Mouse (Mus musculus) left cerebral cortex, adult 8-10 months (tissue): ENCODE data around the gene Cngb1. TPM values are rescaled to one million over a fixed set of nuclear protein-coding genes. Genes with fewer than 3 reads are reported as not detected.

Experiments
- DNase-seq, 2 experiments: peaks; one replicate each; pipeline ENCODE4 v3.0.0; 2022; ENCODE audit warnings: low spot score in 2 of 2
- total RNA-seq, 4 experiments: library from RNA; stranded (reverse); gene quantifications; 2 replicates each; pipeline ENCODE4 v1.2.4; 2022

The Cngb1 gene
- total RNA-seq, 4 experiments from 2014 or later, result 0.25 to 0.53 (median 0.49) TPM

- no peak for DNase-seq
Observed at GRCm38 (mm10) chr8:95201491-95201890, 104.9 kb downstream of the Cngb1 start.

- DNase-seq, result no peak
Observed at GRCm38 (mm10) chr8:95200001-95200405, 106.4 kb downstream of the Cngb1 start.

GRCm38 (mm10) chr8:95195728-95196127, 110.7 kb downstream of the Cngb1 start:
- no peak for DNase-seq

- DNase-seq, result no peak
Observed at GRCm38 (mm10) chr8:95191497-95192175, 114.7 kb downstream of the Cngb1 start.

Other genes starting within 250 kb of the Cngb1 start
- gene Katnb1, start 225.4 kb downstream of the Cngb1 start, total RNA-seq, result 10 to 100 TPM; 46.1 to 50.9 (median 47.7) TPM
- 10 to 100 TPM; 52.8 to 71.1 (median 56.8) TPM for gene Kifc3, start 103.8 kb downstream of the Cngb1 start, total RNA-seq
- gene Tepp, start 4.0 kb upstream of the Cngb1 start, total RNA-seq, result not detected
- gene Zfp319, start 25.4 kb upstream of the Cngb1 start, total RNA-seq, result 10 to 100 TPM; 14.7 to 16.3 (median 15.3) TPM
- gene Usb1, start 25.7 kb upstream of the Cngb1 start, total RNA-seq, result 10 to 100 TPM; 11.4 to 13.8 (median 12.2) TPM
- 10 to 100 TPM; 16.0 to 17.9 (median 16.8) TPM for gene Mmp15, start 45.7 kb upstream of the Cngb1 start, total RNA-seq
- gene Cfap20, start 128.3 kb upstream of the Cngb1 start, total RNA-seq, result 10 to 100 TPM; 52.7 to 60.3 (median 57.4) TPM
- 10 to 100 TPM; 71.1 to 85.2 (median 78.2) TPM for gene Csnk2a2, start 183.5 kb upstream of the Cngb1 start, total RNA-seq
- 1 to 10 TPM; 2.2 to 4.2 (median 3.4) TPM for gene Ccdc113, start 227.5 kb upstream of the Cngb1 start, total RNA-seq